Mouse (Mus musculus): ENCODE results near the gene Gna12.

DNA sequence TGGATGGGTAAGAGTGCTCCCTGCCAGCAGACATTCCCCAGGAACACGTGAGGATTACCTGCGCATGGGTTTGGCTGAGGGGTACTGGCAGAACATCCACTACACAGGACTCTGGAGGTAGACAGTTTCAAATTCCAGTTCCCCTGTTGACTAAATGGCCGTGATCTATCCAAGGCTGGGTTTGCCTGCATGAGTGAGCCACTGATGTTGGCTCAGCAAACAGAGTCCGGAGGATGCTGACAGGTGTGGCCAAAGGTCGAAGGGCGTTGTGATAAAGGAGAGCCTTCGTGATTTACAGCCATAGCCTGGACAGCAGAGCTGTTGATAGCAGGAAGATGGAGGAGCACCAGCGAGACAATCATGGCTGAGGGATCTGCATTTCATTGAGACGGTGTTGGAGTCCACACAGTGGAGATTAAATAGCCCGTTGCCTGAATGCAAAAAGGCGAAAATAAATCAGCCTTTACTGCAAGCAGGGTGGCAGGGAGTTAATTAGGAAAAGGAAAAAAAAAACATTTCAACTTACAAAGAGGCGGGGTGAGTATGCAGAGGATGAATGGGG is 22.3 kb upstream of the Gna12 start:
- TF ChIP-seq CTCF (IDR thresholded peaks at IDR 0.05; ENCODE audit: insufficient read depth, low read length) (no peak), POLR2A (IDR thresholded peaks at IDR 0.05; ENCODE audit: borderline replicate concordance, extremely low read depth, low read depth, low read length) (no peak)
